Mouse (Mus musculus): ENCODE data around the gene Ccr8. TPM values are rescaled to one million over a fixed set of nuclear protein-coding genes. Genes with fewer than 3 reads are reported as not detected.

Gene Ccr8
- not detected in 2 replicates for polyA plus RNA-seq (2014; fragmentation: Nextera tagmentation; extraction: Ambion mirVana)

DNA sequence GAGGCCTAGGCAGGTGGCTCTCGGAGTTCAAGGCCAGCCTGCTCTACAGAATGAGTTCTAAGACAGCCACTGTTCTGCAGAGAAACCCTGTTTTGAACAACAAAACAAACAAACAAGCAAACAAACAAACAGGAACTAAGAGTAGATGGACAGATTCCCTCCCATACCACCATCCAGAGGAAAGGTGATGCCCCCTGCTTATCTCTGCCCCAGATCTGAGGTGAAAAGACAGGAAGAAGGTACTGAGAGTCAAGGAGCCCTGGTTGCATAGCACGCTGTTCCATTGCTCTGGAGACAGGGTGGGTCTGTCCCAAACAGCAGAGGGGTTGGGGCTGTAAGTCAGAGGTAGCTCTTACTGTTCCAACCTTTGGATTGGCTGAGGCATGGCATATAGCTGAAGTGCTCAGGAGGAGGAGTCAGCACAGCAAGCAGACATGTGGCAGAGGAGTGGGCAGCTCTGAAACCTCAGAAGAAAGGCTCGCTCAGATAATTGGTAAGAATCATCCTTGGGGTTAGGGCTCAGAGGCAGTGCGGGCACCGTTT is at the start of gene Ccr8:
Gene Ccr8, plus strand, starts transcription at position 419 of the 543 bp plus-strand sequence.
- Histone ChIP-seq H3K4me1 (ENCODE audit: control insufficient read depth, insufficient read depth, low read length) (no peaks in the 10 kb centered on the region), H3K9me3 (ENCODE audit: control insufficient read depth, low read length) (no peaks in the 10 kb centered on the region), H3K27me3 (ENCODE audit: control insufficient read depth, insufficient read depth, low read length) (no peaks in the 10 kb centered on the region), H3K9ac (replicated peaks; ENCODE audit: low read length) (no peak within 1 kb of the TSS), H3K27ac (replicated peaks; ENCODE audit: low read depth, low read length) (no peak within 1 kb of the TSS), H3K36me3 (ENCODE audit: control insufficient read depth, insufficient read depth, low read length) (no peaks in the 10 kb centered on the region), H3K4me3 (replicated peaks; ENCODE audit: low read depth, low read length) (no peak within 1 kb of the TSS), H3K4me2 (ENCODE audit: low read length) (no peak within 1 kb of the TSS)
- WGBS = 81% methylated on average over 5 of the region's 5 CpGs
- ATAC-seq (ENCODE audit: low FRiP score, low TSS enrichment) = no peak
- no peak for DNase-seq

DNA sequence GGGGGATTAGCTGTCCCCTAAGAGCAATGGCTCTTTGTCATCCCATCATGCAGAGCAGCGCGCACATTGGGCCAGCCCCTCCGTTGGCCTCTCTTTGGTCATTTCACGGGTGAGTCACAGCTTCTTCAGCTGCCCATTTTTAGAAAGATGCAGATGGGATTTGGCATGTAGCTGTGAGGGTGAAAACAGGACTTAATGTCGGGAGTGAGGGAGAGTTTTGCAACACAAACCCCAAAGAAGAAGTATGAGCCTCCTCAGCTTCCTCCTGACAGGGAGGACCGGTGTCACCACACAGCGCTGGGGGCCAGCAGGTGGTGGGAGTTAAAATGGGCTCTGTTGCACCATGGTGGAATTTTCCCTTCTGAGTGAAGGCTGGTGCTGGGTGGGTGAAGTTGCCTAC is 48.8 kb upstream of the Ccr8 start:
- DNase-seq = no peak
- H3K4me3 ChIP-seq (replicated peaks; ENCODE audit: low read depth, low read length) = no peak overlapping the region
- WGBS = 75% methylated on average over 7 of the region's 7 CpGs

DNA sequence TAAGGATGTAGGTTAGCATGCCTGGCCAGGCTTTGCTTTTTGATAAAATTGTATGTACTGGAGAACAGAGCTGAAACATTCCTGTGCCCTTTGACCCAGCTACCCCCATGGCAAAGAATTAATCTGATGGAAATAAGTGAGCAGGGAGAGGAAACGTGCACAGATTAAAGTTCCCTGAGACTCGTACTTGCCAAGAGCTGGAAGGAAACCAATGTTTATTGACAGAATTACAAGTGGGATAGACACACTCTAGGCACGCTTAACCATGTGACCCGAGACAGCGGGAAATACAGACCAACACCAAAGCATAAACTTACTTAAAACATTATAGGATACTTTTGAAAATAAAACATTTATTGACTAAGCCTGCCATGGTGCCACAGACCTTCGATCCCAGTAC is 43.4 kb upstream of the Ccr8 start:
- Histone ChIP-seq H3K27ac (replicated peaks; ENCODE audit: low read depth, low read length) (no peak overlapping the region), H3K36me3 (ENCODE audit: control insufficient read depth, insufficient read depth, low read length) (no peaks in the 10 kb centered on the region), H3K4me1 (ENCODE audit: control insufficient read depth, insufficient read depth, low read length) (no peaks in the 10 kb centered on the region), H3K4me2 (ENCODE audit: low read length) (no peak overlapping the region), H3K9me3 (ENCODE audit: control insufficient read depth, low read length) (no peaks in the 10 kb centered on the region), H3K27me3 (ENCODE audit: control insufficient read depth, insufficient read depth, low read length) (no peaks in the 10 kb centered on the region), H3K9ac (replicated peaks; ENCODE audit: low read length) (no peak overlapping the region), H3K4me3 (replicated peaks; ENCODE audit: low read depth, low read length) (no peak overlapping the region)
- DNase-seq (no peak), ATAC-seq (ENCODE audit: low FRiP score, low TSS enrichment) (no peak)
- 76% methylated on average over 6 of the region's 6 CpGs for WGBS

More for the DNA sequence above, 48.8 kb upstream of the Ccr8 start:
- Histone ChIP-seq H3K9ac (replicated peaks; ENCODE audit: low read length) (no peak overlapping the region), H3K27me3 (ENCODE audit: control insufficient read depth, insufficient read depth, low read length) (no peaks in the 10 kb centered on the region), H3K36me3 (ENCODE audit: control insufficient read depth, insufficient read depth, low read length) (no peaks in the 10 kb centered on the region), H3K4me1 (ENCODE audit: control insufficient read depth, insufficient read depth, low read length) (no peaks in the 10 kb centered on the region), H3K9me3 (ENCODE audit: control insufficient read depth, low read length) (no peaks in the 10 kb centered on the region), H3K4me2 (ENCODE audit: low read length) (no peak overlapping the region), H3K27ac (replicated peaks; ENCODE audit: low read depth, low read length) (no peak overlapping the region)
- no peak for ATAC-seq (ENCODE audit: low FRiP score, low TSS enrichment)

DNA sequence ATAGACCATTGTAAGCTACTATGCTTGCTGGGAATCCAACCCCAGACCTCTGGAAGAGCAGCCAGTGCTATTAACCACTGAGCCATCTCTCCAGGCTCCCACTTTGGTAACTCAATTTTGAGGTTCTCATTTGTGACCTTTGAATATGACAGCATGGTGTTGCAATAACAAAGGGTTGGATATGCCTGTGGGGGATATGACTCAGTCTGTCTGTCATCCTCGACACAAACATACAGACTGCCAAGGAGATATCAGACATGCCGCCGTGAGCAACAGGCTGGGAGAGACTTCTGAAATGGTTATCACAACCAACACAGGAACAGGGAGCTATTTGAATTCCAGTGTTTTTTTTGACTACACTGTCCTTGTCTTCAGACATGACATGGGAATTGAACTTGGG is 42.5 kb upstream of the Ccr8 start:
- Histone ChIP-seq H3K27me3 (ENCODE audit: control insufficient read depth, insufficient read depth, low read length) (no peaks in the 10 kb centered on the region), H3K4me1 (ENCODE audit: control insufficient read depth, insufficient read depth, low read length) (no peaks in the 10 kb centered on the region), H3K36me3 (ENCODE audit: control insufficient read depth, insufficient read depth, low read length) (no peaks in the 10 kb centered on the region), H3K27ac (replicated peaks; ENCODE audit: low read depth, low read length) (no peak overlapping the region), H3K4me3 (replicated peaks; ENCODE audit: low read depth, low read length) (no peak overlapping the region), H3K9ac (replicated peaks; ENCODE audit: low read length) (no peak overlapping the region), H3K9me3 (ENCODE audit: control insufficient read depth, low read length) (no peaks in the 10 kb centered on the region), H3K4me2 (ENCODE audit: low read length) (no peak overlapping the region)
- no peak for DNase-seq
- no peak for ATAC-seq (ENCODE audit: low FRiP score, low TSS enrichment)
- WGBS = 82% methylated on average over 3 of the region's 3 CpGs

DNA sequence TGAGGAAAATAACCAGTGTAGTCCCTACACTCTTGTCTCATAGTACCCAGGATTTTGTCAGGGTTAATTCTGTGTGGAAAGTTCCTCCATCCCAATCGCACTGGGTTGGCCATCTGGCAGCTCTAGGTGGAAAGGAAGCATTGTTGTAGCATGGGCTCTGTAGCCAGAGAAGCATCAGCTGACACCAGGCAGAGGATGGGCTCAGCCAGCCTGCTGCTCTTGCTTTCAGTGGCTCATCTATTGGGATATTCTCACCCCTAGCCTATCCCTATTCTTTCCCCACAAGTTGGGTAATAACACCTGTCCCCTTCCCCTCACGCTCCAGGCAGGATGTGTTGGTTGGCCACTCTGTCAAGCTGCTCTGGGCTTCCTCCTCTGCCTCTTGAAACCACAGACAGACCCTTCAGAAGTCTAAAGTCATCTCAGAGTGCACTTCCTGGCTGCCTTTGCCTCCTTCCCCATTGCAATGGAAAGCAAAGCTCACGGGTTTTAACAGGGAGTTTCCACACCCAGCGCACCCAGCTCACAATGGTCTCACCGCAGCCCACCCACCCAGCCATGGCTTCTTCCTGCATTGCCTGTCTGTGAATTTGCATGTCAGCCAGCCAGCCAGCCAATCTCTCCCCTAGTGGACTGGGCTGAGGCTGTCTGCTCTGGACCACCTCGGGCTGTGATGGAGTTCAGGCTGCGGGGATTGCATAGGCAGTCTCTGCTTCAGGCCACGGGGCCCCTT is 37.2 kb upstream of the Ccr8 start:
- no peaks in the 10 kb centered on the region for H3K36me3 ChIP-seq (ENCODE audit: control insufficient read depth, insufficient read depth, low read length)
- peak; percentile 33 for DNase-seq
- H3K27me3 ChIP-seq (ENCODE audit: control insufficient read depth, insufficient read depth, low read length) = no peaks in the 10 kb centered on the region
- H3K9ac ChIP-seq (replicated peaks; ENCODE audit: low read length) = 0 out of 2 replicates have a peak overlapping the region, but pooled peaks have one; percentile 1
- no peak overlapping the region for H3K4me2 ChIP-seq (ENCODE audit: low read length)
- no peak for ATAC-seq (ENCODE audit: low FRiP score, low TSS enrichment)
- H3K4me3 ChIP-seq (replicated peaks; ENCODE audit: low read depth, low read length) = no peak overlapping the region
- no peak overlapping the region for H3K27ac ChIP-seq (replicated peaks; ENCODE audit: low read depth, low read length)
- H3K9me3 ChIP-seq (ENCODE audit: control insufficient read depth, low read length) = no peaks in the 10 kb centered on the region
- 36% methylated on average over 8 of the region's 8 CpGs for WGBS
- H3K4me1 ChIP-seq (ENCODE audit: control insufficient read depth, insufficient read depth, low read length) = no peaks in the 10 kb centered on the region

DNA sequence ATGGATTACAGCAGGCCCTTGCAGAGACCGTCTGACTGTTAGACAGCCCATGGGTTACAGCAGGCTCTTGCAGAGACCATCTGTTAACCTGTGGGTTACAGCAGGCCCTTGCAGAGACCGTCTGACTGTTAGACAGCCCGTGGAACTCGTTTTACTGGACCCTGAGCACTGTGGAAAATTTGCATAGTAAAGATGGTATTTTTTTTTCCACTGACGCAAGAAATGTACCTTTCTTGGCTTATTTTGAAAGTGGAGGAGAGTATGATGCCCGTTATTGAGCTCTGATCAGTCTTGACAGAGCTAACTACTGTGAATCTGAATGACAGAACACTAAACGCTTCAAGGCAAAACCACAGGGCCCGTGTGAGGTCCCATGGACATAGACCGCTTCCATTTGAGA is 35.7 kb upstream of the Ccr8 start:
- no peaks in the 10 kb centered on the region for H3K4me1 ChIP-seq (ENCODE audit: control insufficient read depth, insufficient read depth, low read length)
- no peak for ATAC-seq (ENCODE audit: low FRiP score, low TSS enrichment)
- H3K9me3 ChIP-seq (ENCODE audit: control insufficient read depth, low read length) = no peaks in the 10 kb centered on the region
- H3K9ac ChIP-seq (replicated peaks; ENCODE audit: low read length) = no peak overlapping the region
- no peaks in the 10 kb centered on the region for H3K27me3 ChIP-seq (ENCODE audit: control insufficient read depth, insufficient read depth, low read length)
- H3K36me3 ChIP-seq (ENCODE audit: control insufficient read depth, insufficient read depth, low read length) = no peaks in the 10 kb centered on the region
- H3K4me3 ChIP-seq (replicated peaks; ENCODE audit: low read depth, low read length) = no peak overlapping the region
- H3K4me2 ChIP-seq (ENCODE audit: low read length) = no peak overlapping the region
- H3K27ac ChIP-seq (replicated peaks; ENCODE audit: low read depth, low read length) = no peak overlapping the region
- DNase-seq = no peak
- WGBS = 84% methylated on average over 9 of the region's 9 CpGs

DNA sequence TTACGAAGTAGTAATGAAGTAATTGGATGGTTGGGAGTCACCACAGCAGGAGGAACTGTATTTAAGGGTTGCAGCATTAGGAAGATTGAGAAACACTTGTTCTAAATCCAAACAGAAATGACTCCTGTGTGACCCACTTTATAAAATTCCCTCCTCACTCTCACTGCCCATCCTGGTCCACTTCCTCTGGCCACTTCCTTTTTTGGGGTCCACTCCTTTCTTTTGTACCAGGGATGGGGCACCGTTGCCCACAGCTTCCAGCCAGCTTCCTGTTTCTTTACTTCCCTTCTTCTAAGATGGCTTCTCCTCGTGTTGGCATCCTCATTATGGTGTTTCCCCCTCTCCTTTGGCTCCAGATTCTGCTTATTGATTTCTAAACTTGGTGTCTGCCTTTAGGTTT is 33.2 kb upstream of the Ccr8 start:
- Histone ChIP-seq H3K4me1 (ENCODE audit: control insufficient read depth, insufficient read depth, low read length) (no peaks in the 10 kb centered on the region), H3K9ac (replicated peaks; ENCODE audit: low read length) (no peak overlapping the region), H3K4me2 (ENCODE audit: low read length) (no peak overlapping the region), H3K9me3 (ENCODE audit: control insufficient read depth, low read length) (no peaks in the 10 kb centered on the region), H3K4me3 (replicated peaks; ENCODE audit: low read depth, low read length) (no peak overlapping the region), H3K27ac (replicated peaks; ENCODE audit: low read depth, low read length) (no peak overlapping the region), H3K36me3 (ENCODE audit: control insufficient read depth, insufficient read depth, low read length) (no peaks in the 10 kb centered on the region), H3K27me3 (ENCODE audit: control insufficient read depth, insufficient read depth, low read length) (no peaks in the 10 kb centered on the region)
- WGBS = 73% methylated on average over 3 of the region's 3 CpGs
- ATAC-seq (ENCODE audit: low FRiP score, low TSS enrichment) = no peak
- no peak for DNase-seq

DNA sequence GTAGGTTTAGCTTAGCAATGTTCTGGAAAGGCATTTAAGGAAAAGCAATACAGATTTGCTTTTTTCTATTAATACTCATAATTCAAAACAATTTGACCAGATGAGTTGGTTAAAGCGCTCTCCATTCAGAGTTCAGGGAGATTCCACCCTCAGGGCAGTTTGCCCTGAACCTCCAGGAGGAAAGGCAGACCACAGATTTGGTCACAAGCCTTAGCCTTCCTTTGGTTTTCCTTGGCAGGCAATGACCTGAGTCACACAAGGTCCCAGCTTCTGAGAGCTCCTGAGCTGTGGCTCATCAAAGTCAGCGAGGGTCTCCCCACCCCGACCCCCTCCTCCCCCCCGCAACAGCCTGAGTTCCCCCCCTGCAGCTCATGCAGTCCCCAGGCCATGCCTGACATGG is 27.6 kb upstream of the Ccr8 start:
- H3K4me1 ChIP-seq (ENCODE audit: control insufficient read depth, insufficient read depth, low read length) = no peaks in the 10 kb centered on the region
- no peaks in the 10 kb centered on the region for H3K36me3 ChIP-seq (ENCODE audit: control insufficient read depth, insufficient read depth, low read length)
- H3K9ac ChIP-seq (replicated peaks; ENCODE audit: low read length) = no peak overlapping the region
- no peak overlapping the region for H3K4me3 ChIP-seq (replicated peaks; ENCODE audit: low read depth, low read length)
- WGBS = 66% methylated on average over 4 of the region's 4 CpGs
- no peaks in the 10 kb centered on the region for H3K9me3 ChIP-seq (ENCODE audit: control insufficient read depth, low read length)
- no peak overlapping the region for H3K4me2 ChIP-seq (ENCODE audit: low read length)
- DNase-seq = no peak
- H3K27ac ChIP-seq (replicated peaks; ENCODE audit: low read depth, low read length) = no peak overlapping the region
- no peak for ATAC-seq (ENCODE audit: low FRiP score, low TSS enrichment)
- no peaks in the 10 kb centered on the region for H3K27me3 ChIP-seq (ENCODE audit: control insufficient read depth, insufficient read depth, low read length)

DNA sequence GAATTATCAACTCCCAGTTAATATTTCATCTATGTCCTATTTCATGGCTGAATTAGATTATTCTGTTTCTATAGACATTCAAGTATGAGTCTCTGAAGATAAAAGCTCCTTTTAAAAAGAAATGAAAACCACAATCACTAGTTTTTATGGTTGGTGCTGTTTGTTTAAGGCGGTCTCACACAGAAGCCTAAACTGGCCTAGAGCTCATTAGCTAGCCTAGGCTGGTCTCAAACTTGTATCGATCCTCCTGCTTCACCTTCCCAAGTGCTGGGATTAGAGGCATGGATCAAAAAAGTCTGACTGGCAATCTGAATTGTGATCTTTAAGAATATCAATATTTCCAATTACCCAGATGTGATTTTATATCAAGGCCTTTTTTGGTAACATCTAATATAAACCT is 24.3 kb upstream of the Ccr8 start:
- no peak overlapping the region for H3K9ac ChIP-seq (replicated peaks; ENCODE audit: low read length)
- no peak overlapping the region for H3K4me3 ChIP-seq (replicated peaks; ENCODE audit: low read depth, low read length)
- no peaks in the 10 kb centered on the region for H3K27me3 ChIP-seq (ENCODE audit: control insufficient read depth, insufficient read depth, low read length)
- 88% methylated on average over 2 of the region's 2 CpGs for WGBS
- no peaks in the 10 kb centered on the region for H3K9me3 ChIP-seq (ENCODE audit: control insufficient read depth, low read length)
- no peak for ATAC-seq (ENCODE audit: low FRiP score, low TSS enrichment)
- H3K4me1 ChIP-seq (ENCODE audit: control insufficient read depth, insufficient read depth, low read length) = no peaks in the 10 kb centered on the region
- no peak overlapping the region for H3K27ac ChIP-seq (replicated peaks; ENCODE audit: low read depth, low read length)
- H3K36me3 ChIP-seq (ENCODE audit: control insufficient read depth, insufficient read depth, low read length) = no peaks in the 10 kb centered on the region
- H3K4me2 ChIP-seq (ENCODE audit: low read length) = no peak overlapping the region
- no peak for DNase-seq

Data from midbrain, embryonic 14.5 days (tissue).